Mouse (Mus musculus): ENCODE results near the gene Dnajc25. TPM values are rescaled to one million over a fixed set of nuclear protein-coding genes. Genes with fewer than 3 reads are reported as not detected.

Dnajc25 gene
- polyA plus RNA-seq (2021; fragmentation: Nextera tagmentation) = 1.2 and 6.7 TPM in 2 replicates
- long read RNA-seq, experiment 1 = 0 reads
- long read RNA-seq, experiment 2, partial matches to known transcripts = 2 of 2 reads
- long read RNA-seq, experiment 2, other reads (novel, unspliced or antisense) = 0 of 2 reads

DNA sequence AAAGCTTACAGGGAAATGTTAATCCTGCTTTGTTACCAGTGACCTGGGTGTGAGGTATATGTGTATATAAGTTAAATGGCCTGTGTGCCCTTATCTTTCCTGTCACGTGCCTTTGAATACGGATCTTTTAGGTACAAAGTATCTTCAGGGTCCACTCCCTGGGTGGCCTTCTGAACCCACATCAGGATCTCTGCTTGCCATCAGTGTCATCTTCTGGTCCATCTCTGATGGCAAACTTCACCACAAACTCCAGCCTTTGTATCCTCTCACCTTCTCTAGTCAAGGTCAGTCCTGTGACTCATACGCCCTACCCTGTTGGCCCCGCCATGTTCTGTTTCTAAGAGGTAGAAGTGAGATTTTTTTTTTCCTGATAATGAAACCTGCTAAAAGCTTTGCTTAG, at the start of gene Dnajc25:
Gene Dnajc25 (plus strand): TSS at position 301 of the 400 bp plus-strand sequence.

DNA sequence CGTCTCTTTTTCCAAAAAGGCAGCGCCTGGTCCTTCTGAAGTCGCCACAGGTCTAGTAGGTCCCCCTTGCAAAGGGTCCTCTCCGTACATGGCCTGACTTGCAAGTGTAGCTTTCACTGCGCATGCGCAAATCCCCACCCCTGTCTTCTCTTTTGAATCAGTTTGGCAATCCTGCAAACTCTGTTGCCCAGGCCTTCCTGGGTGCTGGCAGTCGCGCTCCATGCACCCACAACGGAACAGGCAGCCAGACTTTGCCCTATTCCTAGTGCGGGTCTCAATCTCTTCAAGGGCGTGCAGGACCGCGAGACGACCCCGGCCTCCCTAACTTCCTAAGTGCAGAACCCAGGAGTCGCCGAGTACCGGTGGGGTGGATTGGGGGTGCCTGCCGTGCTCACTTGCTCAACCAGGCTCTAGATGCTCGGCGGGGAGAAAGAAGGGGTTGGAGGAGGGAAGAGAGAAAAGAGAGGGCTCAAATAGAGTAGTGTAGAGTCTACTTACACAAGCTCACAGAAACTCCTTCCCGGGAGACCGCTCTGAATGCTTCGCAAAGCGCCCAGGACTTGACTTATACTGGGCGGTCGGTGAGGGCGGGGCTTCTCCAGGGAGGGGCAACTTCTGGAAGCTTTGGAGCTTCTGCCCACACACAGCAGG, 8.2 kb upstream of the Dnajc25 start, which contains the start of gene Ptgr1:
Gene Ptgr1 (minus strand): TSS at position 580 of the 651 bp plus-strand sequence.

DNA sequence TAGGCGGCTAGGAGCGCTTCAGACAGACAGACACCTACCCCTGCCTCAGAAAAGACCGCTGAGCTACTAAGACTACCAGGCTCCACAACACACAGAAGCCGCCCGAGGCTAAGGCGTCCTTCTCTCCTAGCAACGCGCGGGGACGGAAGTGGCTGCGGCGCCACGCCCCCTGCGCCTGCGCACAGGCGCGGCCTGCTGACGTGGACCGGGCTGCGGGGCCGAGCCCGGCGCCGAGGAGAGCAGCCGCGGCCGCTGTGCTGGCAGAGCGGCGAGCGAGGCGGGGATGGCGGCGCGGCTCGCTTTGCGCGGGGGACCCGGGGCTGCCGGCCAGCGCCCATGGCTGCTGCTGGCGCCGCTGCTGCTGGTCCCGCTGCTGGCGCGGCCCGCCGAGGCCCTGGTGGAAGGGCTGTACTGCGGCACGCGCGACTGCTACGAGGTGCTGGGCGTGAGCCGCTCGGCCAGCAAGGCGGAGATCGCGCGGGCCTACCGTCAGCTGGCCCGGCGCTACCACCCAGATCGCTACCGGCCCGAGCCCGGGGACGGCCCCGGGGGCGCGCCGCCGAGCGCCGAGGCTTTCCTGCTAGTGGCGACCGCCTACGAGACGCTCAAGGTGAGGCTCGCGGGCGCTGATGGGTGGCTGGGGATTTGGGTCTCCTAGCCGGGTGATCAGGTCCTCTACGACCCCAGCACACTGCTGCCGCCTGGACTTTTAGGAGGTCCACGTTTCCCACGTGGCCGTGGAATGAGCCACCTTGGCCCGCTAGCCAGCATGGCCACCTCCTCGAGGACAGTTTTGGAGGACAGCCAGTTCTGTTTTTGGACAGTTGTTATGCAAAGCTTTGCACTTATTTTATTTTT, 8.3 kb downstream of the Dnajc25 start, which contains the start of gene Gm20503:
Gene Gm20503 (plus strand): TSS at position 263 of the 858 bp plus-strand sequence.

DNA sequence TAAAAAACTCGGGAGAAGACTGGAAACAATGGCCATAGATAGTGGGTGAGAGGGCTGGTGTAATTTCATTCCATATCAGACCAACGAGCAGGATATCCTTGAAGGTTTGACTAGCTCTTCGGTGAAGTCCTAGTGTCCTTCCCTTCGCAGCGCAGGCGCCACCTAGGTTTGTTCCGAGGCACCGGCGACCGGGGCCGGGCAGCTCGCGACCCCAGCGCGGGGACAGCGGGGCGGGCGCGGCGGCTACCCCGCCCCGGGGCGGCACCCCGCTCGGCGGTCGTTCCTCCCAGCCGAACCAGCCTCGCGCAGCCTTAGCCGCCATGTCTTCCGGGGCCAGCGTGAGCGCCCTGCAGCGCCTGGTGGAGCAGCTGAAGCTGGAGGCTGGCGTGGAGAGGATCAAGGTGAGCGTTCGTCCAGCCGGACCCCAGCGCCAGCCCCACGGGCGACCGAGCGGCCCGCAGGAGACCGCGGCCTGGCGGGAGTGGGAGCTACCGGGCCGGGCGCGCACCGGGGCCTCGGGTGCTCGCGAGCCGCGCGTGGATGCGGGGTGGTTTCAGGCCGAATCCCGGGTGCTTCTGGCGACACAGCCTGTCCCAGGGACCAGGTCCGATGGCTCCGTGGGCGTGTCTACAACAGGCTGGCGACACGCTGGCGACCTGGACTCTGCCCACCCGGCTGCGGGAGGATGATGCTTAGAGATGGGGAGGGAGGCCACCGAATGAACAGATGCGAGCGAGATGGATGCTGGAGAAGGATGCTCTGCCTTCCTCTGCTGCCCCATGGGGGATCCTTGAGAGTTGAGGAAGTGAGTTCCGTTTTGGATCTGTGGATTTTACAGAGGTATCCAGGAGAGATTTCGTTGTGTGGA, 40.3 kb downstream of the Dnajc25 start, which contains the start of gene Gng10:
Gene Gng10 (plus strand): TSS at position 171 of the 868 bp plus-strand sequence.

Other genes starting within 250 kb of the Dnajc25 start
- gene Olfr267, start 207.3 kb upstream of the Dnajc25 start, polyA plus RNA-seq (2021; fragmentation: Nextera tagmentation) = not detected in 2 replicates
- 11.8 and 16.4 TPM in 2 replicates for gene Ecpas, start 82.3 kb upstream of the Dnajc25 start, polyA plus RNA-seq (2021; fragmentation: Nextera tagmentation)
- 5.9 and 7.7 TPM in 2 replicates for gene Zkscan16, start 51.4 kb upstream of the Dnajc25 start, polyA plus RNA-seq (2021; fragmentation: Nextera tagmentation)
- 0.70 and 1.0 TPM in 2 replicates for gene Ptgr1, start 7.9 kb upstream of the Dnajc25 start, polyA plus RNA-seq (2021; fragmentation: Nextera tagmentation)
- 3.0 TPM in 1 of 2 replicates, not detected in the other for gene Gm20503, start 8.1 kb downstream of the Dnajc25 start, polyA plus RNA-seq (2021; fragmentation: Nextera tagmentation)
- gene Gng10, start 40.0 kb downstream of the Dnajc25 start, polyA plus RNA-seq (2021; fragmentation: Nextera tagmentation) = 148 and 159 TPM in 2 replicates
- not detected in 2 replicates for gene AI481877, start 143.9 kb downstream of the Dnajc25 start, polyA plus RNA-seq (2021; fragmentation: Nextera tagmentation)
- 8.0 and 12.8 TPM in 2 replicates for gene Ugcg, start 194.2 kb downstream of the Dnajc25 start, polyA plus RNA-seq (2021; fragmentation: Nextera tagmentation)